8 mouse cellular contexts compared by ENCODE assay signal in genomic region chr9:72169231-72169630, GRCm38 (mm10). TPM values are rescaled to one million over a fixed set of nuclear protein-coding genes. Genes with fewer than 3 reads are reported as not detected.
A peak's percentile ranks its signal among the peaks of the same experiment; 100 is the strongest.
DNase-seq lines count a peak whose midpoint lies in the region; ATAC-seq lines count a peak whose summit lies in the region.

No protein-coding gene starts in this region.

- H3K4me1 ChIP-seq in kidney, embryonic 15.5 days, result peaks cover 13% of the 10 kb centered on the region
- peaks cover 18% of the 10 kb centered on the region for H3K4me1 ChIP-seq in embryonic facial prominence, embryonic 10.5 days
- peaks cover 3% of the 10 kb centered on the region for H3K4me1 ChIP-seq in intestine, embryonic 15.5 days (replicated peaks)
- H3K4me1 ChIP-seq in neural tube, embryonic 13.5 days (replicated peaks), result peaks cover 14% of the 10 kb centered on the region

- DNase-seq in kidney, postnatal 4 days, result no peak
- DNase-seq in embryonic facial prominence, embryonic 10.5 days (ENCODE audit: low spot score), result peak; percentile 22
- no peak for DNase-seq in layer of hippocampus, postnatal 14 days (ENCODE audit: low spot score in 2 of 2)
- DNase-seq in thymus, postnatal 36 days, result no peak
- no peak for DNase-seq in retina, postnatal 1 day

- peak overlapping the region; percentile 41 for H3K4me3 ChIP-seq in kidney, embryonic 15.5 days (replicated peaks)
- H3K4me3 ChIP-seq in embryonic facial prominence, embryonic 10.5 days, result peak overlapping the region; percentile 50
- H3K4me3 ChIP-seq in intestine, embryonic 15.5 days (replicated peaks), result 0 out of 2 replicates have a peak overlapping the region, but pooled peaks have one; percentile 24
- no peak overlapping the region for H3K4me3 ChIP-seq in neural tube, embryonic 13.5 days

- no peaks in the 10 kb centered on the region for H3K9me3 ChIP-seq in kidney, embryonic 15.5 days (replicated peaks)
- no peaks in the 10 kb centered on the region for H3K9me3 ChIP-seq in embryonic facial prominence, embryonic 10.5 days
- H3K9me3 ChIP-seq in intestine, embryonic 15.5 days, result no peaks in the 10 kb centered on the region
- no peaks in the 10 kb centered on the region for H3K9me3 ChIP-seq in neural tube, embryonic 13.5 days

- no peak for ATAC-seq in kidney, embryonic 15.5 days (replicated peaks; ENCODE audit: low FRiP score)
- ATAC-seq in intestine, embryonic 15.5 days, result peak; percentile 71
- no peak for ATAC-seq in neural tube, embryonic 13.5 days (ENCODE audit: low read depth)

- no peaks in the 10 kb centered on the region for H3K36me3 ChIP-seq in kidney, embryonic 15.5 days
- no peaks in the 10 kb centered on the region for H3K36me3 ChIP-seq in embryonic facial prominence, embryonic 10.5 days (replicated peaks)
- no peaks in the 10 kb centered on the region for H3K36me3 ChIP-seq in intestine, embryonic 15.5 days
- H3K36me3 ChIP-seq in neural tube, embryonic 13.5 days, result no peaks in the 10 kb centered on the region

- H3K27me3 ChIP-seq in kidney, embryonic 15.5 days, result no peaks in the 10 kb centered on the region
- no peaks in the 10 kb centered on the region for H3K27me3 ChIP-seq in embryonic facial prominence, embryonic 10.5 days (replicated peaks; ENCODE audit: low read depth, poor library complexity, severe bottlenecking)
- H3K27me3 ChIP-seq in intestine, embryonic 15.5 days (replicated peaks), result no peaks in the 10 kb centered on the region
- H3K27me3 ChIP-seq in neural tube, embryonic 13.5 days, result no peaks in the 10 kb centered on the region

- H3K4me2 ChIP-seq in kidney, embryonic 15.5 days, result peak overlapping the region; percentile 61
- H3K4me2 ChIP-seq in intestine, embryonic 15.5 days (replicated peaks), result peak overlapping the region; percentile 56
- peak overlapping the region; percentile 53; the same call in 1 of the 2 replicates for H3K4me2 ChIP-seq in neural tube, embryonic 13.5 days

- 61% methylated on average over 5 of the region's 5 CpGs for WGBS in kidney, embryonic 15.5 days
- 63% methylated on average over 5 of the region's 5 CpGs for WGBS in embryonic facial prominence, embryonic 10.5 days
- 48% methylated on average over 5 of the region's 5 CpGs for WGBS in intestine, embryonic 15.5 days
- WGBS in neural tube, embryonic 13.5 days, result 74% methylated on average over 5 of the region's 5 CpGs

- H3K9ac ChIP-seq in kidney, embryonic 15.5 days, result no peak overlapping the region
- no peak overlapping the region for H3K9ac ChIP-seq in intestine, embryonic 15.5 days
- no peak overlapping the region for H3K9ac ChIP-seq in neural tube, embryonic 13.5 days

- H3K27ac ChIP-seq in kidney, embryonic 15.5 days, result peak overlapping the region; percentile 41
- H3K27ac ChIP-seq in embryonic facial prominence, embryonic 10.5 days (replicated peaks), result peak overlapping the region; percentile 89
- no peak overlapping the region for H3K27ac ChIP-seq in intestine, embryonic 15.5 days
- 0 out of 2 replicates have a peak overlapping the region, but pooled peaks have one; percentile 15 for H3K27ac ChIP-seq in neural tube, embryonic 13.5 days (replicated peaks)

RNA-seq across cellular contexts. Expression of gene Tcf12, which starts 57.6 kb away (rescaled TPM):
- polyA plus RNA-seq in kidney, embryonic 15.5 days (2015; fragmentation: Nextera tagmentation; extraction: Ambion mirVana), result 69.8 and 70.0 TPM in 2 replicates
- 160 and 169 TPM in 2 replicates for polyA plus RNA-seq in embryonic facial prominence, embryonic 10.5 days (2016; fragmentation: Nextera tagmentation; extraction: Ambion mirVana)
- polyA plus RNA-seq in intestine, embryonic 15.5 days (2015; fragmentation: Nextera tagmentation; extraction: Ambion mirVana), result 34.8 and 35.2 TPM in 2 replicates
- polyA plus RNA-seq in neural tube, embryonic 13.5 days (2015; fragmentation: Nextera tagmentation; extraction: Ambion mirVana), result 120 and 121 TPM in 2 replicates
- total RNA-seq in layer of hippocampus, postnatal 14 days (2021), result 10 to 100 TPM; 63.7 to 67.7 TPM
